Mouse (Mus musculus) adrenal gland, postnatal 4 days (tissue): ENCODE measurements around the gene Bdkrb2. TPM values are rescaled to one million over a fixed set of nuclear protein-coding genes. Genes with fewer than 3 reads are reported as not detected.

Experiments used
- DNase-seq, 2 experiments: peaks; one replicate each; pipeline ENCODE4 v3.0.0; 2021 to 2022; ENCODE audit warnings: low spot score in 2 of 2, mixed read lengths in 2 of 2
- total RNA-seq, 2 experiments: library from RNA; stranded (reverse); gene quantifications; 2 replicates each; pipeline ENCODE4 v1.2.3; 2021

The Bdkrb2 gene
- total RNA-seq, 2 experiments from 2014 or later, result 9.6 to 10.7 TPM

- DNase-seq, result no peak
Measured at GRCm38 (mm10) chr12:105642770-105643321, 79.8 kb downstream of the Bdkrb2 start.

Other genes with a start within 250 kb of the Bdkrb2 start
- gene Tunar, start 229.4 kb upstream of the Bdkrb2 start, total RNA-seq, result under 1 TPM; 0.48 to 0.59 TPM
- gene D430019H16Rik, start 109.4 kb upstream of the Bdkrb2 start, total RNA-seq, result 10 to 100 TPM; 14.6 to 16.0 TPM
- gene Bdkrb1, start 39.9 kb downstream of the Bdkrb2 start, total RNA-seq, result not detected
- 10 to 100 TPM; 16.7 to 17.4 TPM for gene Gskip, start 121.6 kb downstream of the Bdkrb2 start, total RNA-seq
- 10 to 100 TPM; 27.4 to 30.5 TPM for gene Atg2b, start 122.0 kb downstream of the Bdkrb2 start, total RNA-seq
- under 1 TPM; 0.25 to 0.36 TPM for gene Ak7, start 142.8 kb downstream of the Bdkrb2 start, total RNA-seq
- gene Papola, start 221.5 kb downstream of the Bdkrb2 start, total RNA-seq, result 100 to 1,000 TPM; 188 to 210 TPM